Mouse (Mus musculus): Measurements from ENCODE around the gene Gm21969.
A peak's percentile ranks its signal among the peaks of the same experiment; 100 is the strongest.

Gm21969 gene

DNA sequence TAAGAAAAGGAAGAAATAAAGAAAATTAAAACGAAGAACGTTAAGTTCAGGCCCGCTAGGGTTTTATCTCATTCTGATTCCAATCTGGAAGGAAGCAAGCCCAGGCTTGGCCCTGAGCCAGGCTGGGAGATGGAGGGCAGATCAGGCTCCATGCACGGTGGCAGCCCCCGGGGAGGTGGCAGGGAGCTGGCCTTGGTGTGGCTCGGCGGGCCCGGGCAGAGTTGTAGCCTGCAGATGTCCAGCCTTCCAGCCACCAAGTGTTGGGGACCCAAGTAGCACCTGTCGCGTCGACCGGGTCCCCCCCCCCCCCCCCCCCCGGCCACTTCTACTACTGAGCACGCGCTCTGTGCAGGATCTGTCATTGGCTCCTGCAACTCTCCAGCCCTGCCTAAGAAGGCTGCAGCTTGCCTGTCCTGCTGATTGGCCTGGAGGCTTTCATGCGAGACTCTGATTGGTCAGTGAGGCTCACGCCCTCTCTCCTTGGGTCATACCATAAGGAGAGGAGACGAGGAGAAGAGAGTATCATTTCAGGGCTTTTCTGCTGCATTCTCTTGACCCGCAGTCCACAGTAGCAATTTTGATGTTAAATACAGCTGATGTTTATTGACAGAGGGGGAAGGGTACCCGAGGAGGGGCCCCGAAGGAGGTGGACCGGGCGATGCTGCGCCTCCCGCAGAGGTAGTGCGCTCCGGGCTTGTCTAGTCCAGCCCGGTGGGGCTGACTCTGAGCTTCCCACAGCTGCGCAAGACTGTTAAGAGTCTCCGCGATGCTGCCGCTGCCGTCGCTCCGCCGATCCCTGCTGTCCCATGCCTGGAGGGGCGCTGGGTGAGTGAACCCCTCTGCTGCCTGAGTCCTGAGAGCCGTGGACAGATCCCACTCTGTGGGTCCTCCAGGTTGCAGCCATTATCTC lies 19.6 kb downstream of the Gm21969 start, which contains the start of gene Aldh4a1:
Gene Aldh4a1 (plus strand): TSS at position 494 of the 910 bp plus-strand sequence.
- peak; percentile 90 for DNase-seq

DNA sequence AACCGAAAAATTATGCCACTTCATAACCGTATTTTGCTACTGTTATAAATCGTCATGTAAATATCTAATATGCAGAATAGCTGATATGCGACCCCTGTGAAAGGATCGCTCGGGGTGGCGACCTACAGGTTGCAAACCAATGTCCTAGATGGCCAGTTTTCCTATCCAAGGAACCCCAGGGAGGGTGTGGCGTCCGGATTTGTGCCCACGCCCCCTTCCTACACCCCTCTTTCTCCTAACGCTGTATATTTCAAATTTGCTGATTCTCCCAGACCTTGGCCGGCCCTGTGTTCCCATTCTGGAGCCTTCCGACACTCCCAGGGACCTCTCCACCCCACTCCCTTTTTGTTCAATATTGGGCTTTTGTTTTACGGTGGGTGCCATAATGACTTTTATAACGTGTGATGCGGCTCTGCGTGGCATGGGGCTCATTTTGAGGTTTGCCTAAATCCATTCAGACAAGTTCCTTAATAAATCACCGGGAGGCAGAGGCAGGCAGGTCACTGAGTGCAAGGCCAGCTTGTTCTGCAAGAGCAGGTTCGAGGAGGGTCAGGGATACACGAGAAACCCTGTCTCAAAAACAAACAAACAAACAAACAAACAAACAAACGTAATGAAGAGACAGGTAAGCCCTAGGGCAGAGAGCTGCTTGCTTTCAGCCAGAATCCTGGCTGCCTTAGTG lies 20.6 kb downstream of the Gm21969 start:
- DNase-seq: no peak

DNA sequence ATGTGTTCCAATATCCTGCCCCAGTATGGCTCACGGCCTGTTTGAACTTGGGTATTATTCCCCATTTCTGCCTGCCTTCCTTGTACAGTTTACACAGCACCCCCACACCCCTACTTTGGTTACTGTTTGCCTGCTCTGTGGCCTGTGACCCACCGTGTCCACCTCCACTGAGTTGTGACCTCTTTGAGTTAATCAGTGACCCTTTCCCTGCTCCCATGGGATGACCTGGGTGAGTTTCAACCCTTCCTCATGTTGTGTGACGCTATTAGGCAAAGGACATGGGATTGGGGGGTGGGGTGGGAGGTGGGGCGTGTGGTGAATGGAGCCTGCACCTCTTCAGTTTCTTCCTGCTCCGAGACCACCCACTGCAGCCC lies 21.1 kb downstream of the Gm21969 start:
- DNase-seq: no peak

DNA sequence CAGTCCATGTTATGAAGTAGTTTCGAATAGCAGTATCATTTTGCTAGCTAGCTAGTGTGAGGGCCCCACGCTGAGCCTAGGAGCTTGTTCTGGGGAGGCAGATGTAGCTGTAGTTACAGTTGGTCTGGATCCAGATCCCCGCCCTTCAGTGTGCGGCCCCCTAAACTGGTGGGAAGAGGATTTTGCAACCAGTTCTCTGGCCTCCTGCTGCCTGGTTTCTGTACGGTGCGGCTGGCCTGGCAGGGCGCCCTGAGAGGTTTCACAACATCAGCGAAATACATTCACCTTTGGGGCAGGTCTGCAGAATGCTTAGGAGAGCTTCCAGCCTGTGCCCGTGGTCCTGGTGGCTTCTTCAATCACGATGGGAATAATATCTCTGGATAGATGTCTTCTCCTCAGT lies 21.7 kb downstream of the Gm21969 start:
- no peak for DNase-seq

DNA sequence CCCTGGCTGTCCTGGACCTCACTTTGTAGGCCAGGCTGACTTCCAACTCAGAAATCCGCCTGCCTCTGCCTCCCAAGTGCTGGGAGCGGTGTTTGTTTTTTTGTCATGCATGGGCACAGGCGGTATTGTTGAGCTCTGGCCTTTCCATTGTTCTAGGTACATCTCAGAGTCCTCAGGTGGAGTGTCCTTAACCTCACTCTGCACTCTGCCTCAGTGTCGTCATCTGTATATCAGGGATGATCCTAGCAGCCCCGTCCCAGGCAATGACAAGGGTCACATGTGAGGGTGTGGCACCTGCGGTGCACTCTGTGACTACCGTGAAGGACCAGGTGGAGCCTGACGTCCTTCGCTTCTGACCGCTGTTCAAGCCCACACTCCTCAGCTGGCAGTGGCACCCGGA lies 24.4 kb downstream of the Gm21969 start:
- DNase-seq: no peak

DNA sequence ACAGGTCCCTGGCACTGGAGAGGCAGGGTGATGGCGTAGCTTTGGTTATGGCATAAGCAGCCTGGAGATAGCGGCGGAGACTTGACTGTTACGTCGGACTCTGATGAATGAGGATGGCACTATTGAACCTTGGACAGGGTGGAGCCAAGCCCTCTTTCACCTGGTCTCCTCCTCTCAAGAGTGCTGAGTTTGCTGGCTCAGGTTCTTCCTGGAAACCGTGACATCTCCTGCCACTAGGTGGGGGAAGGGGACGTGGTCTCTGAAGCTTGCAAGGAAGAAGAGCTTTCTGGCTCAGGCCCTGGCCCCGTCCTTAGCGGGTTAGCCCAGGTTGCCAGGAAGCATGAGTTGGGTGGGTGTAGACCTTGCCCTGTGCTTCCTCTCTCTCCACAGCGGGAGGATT lies 27.2 kb downstream of the Gm21969 start:
- no peak for DNase-seq

DNA sequence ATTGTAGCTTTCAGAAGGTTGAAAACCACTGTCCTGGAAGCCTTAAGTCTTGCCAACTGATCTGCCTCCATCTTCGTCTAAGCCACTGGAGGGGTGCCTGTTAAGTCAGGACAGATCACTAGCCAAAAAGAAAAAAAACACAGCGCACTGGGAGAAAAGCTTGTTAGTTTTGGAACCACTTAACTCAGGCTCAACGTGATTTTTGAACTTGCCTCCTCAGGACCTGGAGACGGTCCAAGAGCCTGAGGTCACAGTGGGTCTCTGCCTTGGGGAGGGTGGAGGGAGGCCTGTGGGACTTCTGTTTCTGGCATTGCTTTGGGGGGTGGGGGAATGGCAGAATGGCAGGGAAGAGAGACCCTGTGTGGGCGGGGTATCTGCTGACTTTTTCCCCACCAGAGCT lies 28.2 kb downstream of the Gm21969 start:
- no peak for DNase-seq

DNA sequence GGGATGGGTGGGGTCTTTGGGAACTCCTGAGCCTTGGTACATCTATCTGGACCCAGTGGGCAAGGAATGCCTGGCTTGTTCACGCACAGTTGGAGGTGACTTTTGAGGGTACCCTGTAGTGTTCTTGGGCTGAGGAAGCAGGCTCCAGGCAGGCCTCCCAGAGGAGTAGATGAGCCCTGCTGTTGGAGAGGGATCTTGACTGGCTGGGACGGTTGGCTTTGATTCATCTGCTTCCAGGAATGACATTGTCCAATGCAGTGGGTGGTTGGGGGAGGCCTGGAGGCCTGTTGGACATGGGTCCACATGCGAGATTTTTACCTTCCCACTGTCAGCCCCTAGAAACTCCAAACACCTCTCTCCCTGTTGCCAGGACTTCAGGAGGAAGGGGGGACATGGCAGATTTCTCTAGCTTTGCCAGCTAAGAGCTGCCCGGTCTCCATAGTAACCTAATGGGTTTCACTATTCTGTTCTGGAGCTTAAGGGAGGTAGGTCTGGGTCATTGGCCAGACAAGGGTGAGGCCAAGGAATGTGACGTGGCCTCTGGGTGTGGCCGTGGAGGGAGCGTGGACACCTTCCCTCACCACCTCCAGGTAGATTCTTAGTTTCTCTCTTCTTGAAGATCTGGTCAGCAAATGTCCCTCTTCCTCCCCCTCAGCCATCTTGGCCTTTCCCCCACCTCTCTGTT lies 28.7 kb downstream of the Gm21969 start:
- DNase-seq: no peak

DNA sequence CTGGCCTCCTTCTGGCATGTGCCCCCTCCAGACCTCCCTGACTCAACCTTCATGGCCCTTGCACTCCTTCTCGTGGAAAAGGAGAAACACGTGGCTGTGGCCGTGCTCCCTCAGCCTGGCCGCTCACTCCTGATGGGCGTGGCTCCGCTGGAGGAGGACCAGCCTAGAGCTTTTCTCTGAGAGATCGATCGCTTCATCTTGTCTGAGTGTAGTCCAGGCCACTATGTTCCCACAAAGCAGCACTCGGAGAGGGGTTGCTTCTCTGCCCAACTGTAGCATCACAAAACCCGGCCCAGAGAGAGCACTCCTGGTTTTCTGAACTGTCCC lies 29.2 kb downstream of the Gm21969 start:
- DNase-seq: no peak

DNA sequence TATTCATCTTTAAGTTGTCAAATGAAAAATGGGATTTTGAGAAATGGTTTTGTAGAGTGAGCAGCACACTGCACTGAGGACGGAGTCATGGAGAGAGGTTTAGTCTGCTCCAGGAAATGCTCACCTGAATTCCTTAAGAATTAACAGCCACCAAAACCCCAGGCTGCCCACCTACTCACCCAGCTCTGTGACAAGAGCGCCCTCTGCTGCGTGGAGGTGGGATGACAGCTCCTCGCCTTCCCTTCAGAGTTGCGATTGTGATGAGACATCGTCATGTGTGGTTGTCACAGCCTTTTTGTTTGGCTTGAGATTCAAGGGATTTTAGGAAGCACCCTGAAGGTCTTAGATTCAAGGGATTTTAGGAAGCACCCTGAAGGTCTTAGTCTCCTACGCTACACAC lies 33.4 kb downstream of the Gm21969 start:
- peak; percentile 88 for DNase-seq

DNA sequence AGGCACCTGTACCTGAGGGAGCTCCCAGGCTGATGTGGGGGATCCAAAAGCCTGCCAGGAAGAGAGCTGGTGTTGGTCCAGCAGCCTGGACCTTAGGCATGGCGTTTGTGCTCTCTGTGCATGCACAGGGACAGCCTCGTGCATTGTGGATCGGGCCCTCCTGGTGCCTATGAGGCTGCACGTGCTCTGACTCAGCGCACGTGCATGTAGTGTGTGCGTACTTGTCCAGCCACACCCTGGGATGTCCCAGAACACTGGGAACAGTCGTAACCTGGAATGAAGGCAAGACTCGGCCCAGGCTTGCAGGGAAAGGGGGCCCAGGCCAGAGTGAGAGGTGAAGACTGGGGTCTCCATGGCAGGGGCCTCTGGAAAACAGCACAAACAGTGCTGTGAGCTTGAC lies 34.9 kb downstream of the Gm21969 start:
- no peak for DNase-seq

DNA sequence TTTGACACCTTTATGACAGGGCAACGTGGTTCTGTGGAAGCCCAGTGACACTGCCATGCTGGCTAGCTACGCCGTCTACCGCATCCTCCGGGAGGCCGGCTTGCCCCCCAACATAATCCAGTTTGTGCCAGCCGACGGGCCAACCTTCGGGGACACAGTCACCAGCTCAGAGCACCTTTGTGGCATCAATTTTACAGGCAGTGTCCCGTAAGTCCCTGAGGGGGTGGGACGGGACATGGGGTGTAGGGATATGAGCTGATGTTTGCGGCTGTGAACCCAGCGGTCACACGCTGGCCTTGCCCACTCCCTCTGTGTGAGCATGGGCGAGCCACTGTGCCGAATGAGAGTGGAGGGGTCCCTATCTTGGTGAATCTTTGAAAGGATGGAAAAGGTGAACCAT lies 35.4 kb downstream of the Gm21969 start:
- DNase-seq: no peak

DNA sequence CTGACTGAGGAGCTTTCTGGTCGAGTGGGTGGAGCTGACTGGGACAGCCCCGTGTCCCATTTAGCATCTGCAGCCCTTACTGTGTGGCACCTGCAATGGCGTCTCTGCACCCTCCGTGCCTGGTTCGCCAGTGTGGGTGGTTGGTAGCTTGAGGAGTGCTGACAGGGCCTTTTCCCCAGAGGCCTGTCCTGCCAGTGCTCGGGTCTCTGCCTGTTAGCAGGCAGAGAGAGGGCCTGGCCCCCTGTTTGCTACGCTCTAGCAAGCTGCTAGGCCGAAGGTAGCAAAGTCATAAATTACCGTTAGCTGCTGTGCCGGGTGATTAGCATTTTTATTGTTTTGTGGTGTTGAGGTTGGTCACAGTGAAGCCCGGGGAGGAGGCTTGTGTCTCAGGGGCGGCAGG lies 36.8 kb downstream of the Gm21969 start:
- no peak for DNase-seq

DNA sequence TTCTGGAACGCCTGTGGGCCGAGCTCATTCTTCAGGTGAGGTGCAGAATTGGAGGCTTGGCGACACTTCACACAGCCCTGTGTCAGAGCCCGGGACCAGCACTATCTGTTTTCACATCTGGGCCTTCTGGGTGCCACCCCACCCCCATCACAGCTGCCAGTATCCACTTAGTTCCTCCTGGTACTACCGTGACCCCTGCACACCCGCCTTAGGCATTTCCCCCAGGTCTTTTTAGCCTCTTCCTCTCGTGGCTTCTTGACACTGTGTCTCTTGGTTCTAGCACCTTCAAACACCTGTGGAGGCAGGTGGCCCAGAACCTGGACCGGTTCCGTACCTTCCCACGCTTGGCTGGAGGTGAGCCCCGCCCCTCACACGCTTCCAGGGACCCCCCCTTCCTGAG lies 37.3 kb downstream of the Gm21969 start:
- no peak for DNase-seq

DNA sequence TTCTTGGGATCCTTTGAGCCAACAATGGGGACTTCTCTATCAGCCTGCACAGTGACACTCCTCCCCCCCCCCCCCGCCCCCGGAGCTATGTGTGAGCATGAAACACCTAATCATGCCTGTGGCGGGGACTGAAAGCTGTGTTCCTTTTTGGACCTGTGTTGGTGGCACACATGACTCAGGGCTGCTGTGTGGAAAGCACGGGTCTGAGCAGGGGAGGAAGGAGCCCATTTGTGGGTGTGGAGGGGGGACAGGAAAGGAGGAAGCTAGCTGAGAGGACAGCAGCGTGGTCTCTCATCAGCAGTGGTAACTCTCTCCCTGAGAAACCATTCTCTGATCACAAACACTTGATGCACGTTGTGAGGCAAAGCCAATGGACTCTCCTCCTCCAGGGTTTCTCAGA lies 37.8 kb downstream of the Gm21969 start:
- no peak for DNase-seq

DNA sequence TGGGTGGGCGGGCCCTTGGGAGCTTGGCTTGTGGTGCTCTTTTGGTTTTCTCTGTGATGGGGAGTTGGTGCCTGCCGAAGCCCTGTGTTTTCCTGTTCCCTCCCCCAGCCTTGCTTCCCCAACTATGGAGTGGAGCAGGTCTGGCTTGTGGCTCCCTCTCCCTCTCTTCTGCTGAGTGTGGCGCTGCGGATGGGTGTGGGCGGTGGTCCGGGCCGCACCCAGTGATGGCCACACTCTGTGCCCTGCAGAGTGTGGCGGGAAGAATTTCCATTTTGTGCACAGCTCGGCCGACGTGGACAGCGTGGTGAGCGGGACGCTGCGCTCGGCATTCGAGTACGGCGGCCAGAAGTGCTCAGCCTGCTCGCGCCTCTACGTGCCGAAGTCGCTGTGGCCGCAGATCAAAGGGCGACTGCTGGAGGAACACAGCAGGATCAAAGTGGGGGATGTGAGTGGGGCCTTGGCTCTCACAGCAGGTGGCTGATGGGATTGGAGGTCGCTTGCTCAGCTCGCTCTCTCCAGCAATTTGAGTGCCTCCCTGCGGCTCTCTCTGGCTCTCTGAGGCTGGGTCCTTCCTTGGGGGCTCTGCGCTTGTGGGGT lies 38.9 kb downstream of the Gm21969 start:
- DNase-seq: peak; percentile 30

DNA sequence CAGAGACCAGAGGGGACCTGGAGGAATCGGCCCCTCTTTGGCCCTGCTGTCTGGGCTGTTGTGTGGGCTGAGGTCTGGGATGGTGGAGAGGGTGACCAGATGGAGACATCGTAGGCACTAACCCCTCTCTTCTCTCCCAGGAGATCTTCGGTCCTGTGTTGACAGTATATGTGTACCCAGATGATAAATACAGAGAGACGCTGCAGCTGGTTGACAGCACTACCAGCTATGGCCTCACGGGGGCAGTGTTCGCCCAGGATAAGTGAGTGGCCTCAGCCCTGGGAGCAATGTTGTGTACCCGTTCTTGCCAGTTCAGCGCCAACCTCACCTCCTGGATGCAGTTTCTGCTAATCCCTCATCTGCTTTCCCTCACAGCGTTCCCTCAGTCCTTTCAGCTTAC lies 41.0 kb downstream of the Gm21969 start:
- peak; percentile 90 for DNase-seq

DNA sequence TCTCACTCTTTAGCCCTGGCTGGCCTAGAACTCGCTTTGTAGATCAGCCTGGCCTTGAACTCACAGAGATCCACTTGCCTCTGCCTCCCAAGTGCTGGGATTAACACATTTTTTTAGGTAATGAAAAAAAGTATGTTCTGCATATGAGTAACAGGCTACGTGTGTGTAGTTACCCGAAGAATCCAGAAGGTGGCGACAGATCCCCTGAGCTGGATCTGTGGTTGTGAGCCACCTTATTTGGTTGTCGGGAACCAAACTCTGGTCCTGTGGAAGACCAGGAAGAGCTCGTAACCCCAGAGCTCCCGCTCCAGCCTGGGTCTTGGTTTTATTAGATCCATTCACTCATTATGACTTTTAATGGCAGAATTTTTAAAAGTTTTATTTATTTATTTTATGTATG lies 43.9 kb downstream of the Gm21969 start:
- DNase-seq: no peak

DNA sequence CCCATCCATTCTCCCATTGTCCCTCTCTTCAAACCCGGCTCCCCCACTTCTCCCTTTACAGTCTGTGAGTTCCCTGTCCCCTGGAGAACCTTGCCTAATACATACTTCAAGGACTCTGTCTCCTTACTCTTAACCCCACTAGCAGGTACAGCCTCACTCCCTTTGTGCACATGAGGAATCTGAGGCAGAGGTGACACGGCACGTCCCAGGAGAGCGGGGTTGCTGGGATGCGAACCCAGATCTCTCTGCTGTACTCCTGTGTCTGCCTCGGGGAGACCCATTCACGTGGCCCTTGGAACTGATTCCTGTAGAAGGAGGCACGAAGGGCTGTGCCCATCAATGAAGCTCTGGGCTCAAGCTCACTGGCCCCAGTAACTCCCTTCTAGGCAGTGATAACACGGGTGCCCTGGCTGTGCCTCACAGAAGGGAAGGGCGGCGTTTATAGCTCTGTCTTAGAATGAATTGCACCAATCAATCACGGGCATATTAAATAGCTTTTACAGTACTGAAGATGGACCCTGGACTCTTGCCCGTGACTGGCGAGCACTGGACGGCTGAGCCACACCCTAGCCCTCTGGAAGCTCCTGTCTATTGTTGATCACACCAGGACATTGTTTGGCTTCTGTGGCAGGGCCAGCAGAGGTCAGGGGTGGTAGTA lies 47.2 kb downstream of the Gm21969 start:
- no peak for DNase-seq

DNA sequence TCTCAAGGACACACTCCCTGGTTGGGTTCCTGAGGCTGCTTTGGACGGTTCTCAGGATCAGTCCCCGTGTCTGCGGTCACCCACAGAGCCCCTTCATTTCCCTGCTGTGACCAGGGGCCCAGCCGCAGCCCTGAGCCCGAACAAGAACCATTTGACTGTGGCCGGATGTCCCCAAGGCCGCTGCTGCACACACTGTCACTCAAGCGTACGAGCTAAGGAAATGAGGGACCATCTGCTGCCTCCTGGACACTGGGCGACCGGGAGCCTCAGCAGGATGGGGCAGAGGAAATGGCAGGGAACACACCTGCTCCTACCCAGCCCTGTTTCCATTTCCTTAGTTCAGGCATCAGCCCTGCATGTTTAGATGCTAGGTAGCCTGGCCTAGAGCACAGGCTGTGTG lies 47.9 kb downstream of the Gm21969 start:
- no peak for DNase-seq

DNA sequence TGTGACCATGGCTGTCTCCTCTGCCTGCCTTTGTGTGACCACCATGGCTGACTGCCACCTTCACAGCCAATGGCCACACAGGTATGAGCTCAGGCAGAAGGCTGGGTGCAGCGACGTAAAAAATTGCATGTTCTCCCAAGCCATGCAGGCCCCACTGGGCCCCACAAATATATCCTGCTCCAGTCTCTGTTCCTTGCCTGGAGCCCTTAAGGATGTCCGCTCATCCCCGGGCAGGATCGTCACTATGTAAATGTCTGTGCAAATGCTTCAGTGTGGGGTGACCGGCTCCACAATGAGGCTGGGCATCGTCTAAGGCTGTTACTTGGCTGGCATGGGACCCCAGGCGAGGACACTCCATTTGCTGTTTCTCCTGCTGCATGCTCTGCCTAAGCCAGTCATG lies 50.3 kb downstream of the Gm21969 start, which contains the start of gene Tas1r2:
Gene Tas1r2 (plus strand): TSS at position 301 of the 400 bp plus-strand sequence.
- no peak for DNase-seq

DNA sequence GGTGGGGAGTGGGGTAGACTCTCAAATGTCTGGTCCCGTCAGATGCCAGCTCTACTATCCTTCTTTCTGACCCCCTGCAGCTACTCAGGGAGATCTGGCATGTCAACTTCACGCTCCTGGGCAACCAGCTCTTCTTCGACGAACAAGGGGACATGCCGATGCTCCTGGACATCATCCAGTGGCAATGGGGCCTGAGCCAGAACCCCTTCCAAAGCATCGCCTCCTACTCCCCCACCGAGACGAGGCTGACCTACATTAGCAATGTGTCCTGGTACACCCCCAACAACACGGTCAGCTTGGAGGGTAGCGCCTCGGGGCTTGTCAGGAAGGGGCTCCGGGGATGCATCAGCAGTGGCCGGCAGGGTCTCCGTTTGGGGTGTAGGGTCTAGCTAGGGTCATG lies 58.9 kb downstream of the Gm21969 start:
- DNase-seq: no peak

DNA sequence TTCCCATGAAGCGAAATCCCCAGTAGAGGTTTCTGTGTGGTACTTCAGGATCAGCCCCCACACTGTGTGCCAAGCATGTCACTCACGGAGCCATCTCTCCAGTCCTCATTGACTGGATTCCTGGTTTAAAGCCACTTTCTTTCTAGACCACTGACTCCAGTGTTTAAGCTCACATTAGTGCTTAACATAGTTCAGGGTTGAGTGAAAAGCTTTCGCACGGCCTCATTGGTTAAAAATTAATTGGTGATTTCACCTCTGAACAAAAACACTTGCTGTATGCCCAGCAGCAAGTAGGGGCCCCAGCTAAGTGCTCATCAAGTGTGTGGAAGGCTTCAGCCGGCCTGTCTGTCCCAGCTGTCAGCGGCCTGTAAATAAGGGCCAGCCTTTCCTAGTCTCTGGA lies 64.6 kb downstream of the Gm21969 start:
- DNase-seq: no peak
